Mouse (Mus musculus) G1E (cell line): ENCODE measurements around the gene Ddx59.

ENCODE experiments used
- CTCF ChIP-seq: IDR thresholded peaks from 2 replicates; pipeline ENCODE4 v1.5.1; 2012; ENCODE audit warnings: low read depth, low read length, inconsistent platforms, mixed read lengths
- GATA1 ChIP-seq: IDR thresholded peaks from 2 replicates; pipeline ENCODE4 v1.6.1; 2012; ENCODE audit warnings: borderline replicate concordance, low read length, inconsistent platforms, mixed read lengths
- GATA2 ChIP-seq: IDR thresholded peaks from 2 replicates; pipeline ENCODE4 v1.6.1; 2012; ENCODE audit warnings: low read depth, low read length, inconsistent platforms, borderline replicate concordance
- POLR2AphosphoS5 ChIP-seq: IDR thresholded peaks from 2 replicates; pipeline ENCODE4 v1.6.1; 2012; ENCODE audit warnings: low read depth, low read length, inconsistent platforms; ENCODE audit not compliant: insufficient replicate concordance
- TAL1 ChIP-seq: conservative IDR thresholded peaks from 2 replicates; pipeline ENCODE4 v1.6.1; 2012; ENCODE audit warnings: low read depth, low read length, inconsistent platforms, mixed read lengths

DNA sequence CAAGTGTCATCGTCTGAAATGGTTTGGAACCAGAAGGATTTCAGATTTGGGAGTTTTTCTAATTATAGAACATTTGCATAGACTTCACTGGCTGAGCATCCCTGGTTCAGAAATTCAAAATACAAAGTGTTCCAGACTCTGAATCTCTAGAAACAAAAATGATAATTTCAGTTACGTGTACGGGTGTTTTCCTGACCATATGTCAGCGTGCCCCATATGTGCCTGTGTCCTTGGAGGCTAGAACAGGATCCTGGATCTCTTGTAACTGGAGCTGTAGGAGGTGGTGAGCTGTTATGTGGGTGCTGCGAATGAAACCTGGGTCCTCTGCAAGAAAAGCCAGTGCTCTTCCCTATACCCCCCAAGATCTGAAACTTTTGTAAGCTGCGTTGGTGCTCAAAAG is 3.3 kb downstream of the Ddx59 start:
- no peak for TF ChIP-seq CTCF
- no peak for TF ChIP-seq GATA2
- TF ChIP-seq GATA1 = no peak
- no peak for TF ChIP-seq TAL1
- no peak for TF ChIP-seq POLR2AphosphoS5
